Mouse (Mus musculus) mature B cell (primary cell): ENCODE measurements around the gene Brf1.

Experiments used
- in situ Hi-C: fragments of 300-500 bp; cut with MboI; formaldehyde crosslinking; loops from 2 replicates; pipeline ENCODE4 v1.14.3; 2019

The Brf1 gene

DNA sequence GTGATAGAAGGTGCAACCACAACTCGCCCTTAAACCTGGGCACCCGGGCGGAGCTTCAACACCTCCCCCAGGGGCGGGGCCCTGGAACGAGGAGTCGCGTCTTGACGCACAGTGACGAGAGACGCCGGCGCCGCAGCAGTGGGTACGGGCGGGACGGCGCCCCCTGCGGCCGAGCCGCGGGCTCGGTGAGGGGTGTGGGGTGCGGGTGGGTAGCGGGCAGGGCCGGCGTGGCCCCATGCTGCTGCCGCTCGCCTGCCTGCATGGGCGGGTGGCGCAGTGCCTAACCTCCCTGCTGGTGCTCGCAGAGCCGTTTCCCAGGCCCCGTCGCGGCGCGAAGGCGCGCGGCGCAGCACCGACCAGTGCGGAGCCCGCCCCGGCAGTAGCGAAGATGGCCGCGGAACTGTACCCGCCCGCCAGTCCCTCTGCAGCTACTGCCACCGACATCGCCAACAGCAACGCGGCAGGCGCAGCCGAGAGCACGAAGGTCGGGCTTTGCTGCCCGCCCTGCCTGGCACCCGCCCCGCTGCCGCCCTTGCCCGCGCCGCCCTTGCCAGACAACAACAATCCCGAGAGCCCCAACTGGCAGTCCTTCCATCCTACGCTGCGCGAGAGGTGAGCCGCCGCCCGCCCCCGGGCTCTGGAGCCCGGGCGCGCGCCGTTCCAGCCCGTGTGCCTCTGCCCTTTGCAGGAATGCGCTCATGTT is 24.0 kb downstream of the Brf1 start, which contains the start of gene Btbd6:
TSS of gene Btbd6 (plus strand) at position 112 of the 703 bp plus-strand sequence.
- in situ Hi-C loops: no loop called here

DNA sequence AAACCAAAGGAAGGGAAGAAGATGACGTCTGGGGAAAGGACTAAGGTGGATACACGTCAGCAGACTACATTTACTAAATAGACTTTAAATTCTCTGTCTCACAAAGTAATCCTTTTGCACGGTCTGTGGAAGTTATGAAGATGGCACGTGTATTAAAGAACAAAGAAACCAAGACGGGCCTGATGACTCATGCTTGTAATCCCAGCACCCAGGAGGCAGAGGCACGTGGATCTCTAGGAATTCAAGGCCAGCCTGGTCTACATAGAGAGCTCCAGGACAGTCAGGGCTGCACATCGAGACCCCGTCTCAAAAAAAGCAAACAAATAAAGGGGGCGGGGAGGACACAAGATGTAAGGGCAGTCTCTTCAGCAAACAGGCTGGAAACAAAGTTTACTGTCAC is 25.8 kb downstream of the Brf1 start:
- in situ Hi-C loops: no loop called here

DNA sequence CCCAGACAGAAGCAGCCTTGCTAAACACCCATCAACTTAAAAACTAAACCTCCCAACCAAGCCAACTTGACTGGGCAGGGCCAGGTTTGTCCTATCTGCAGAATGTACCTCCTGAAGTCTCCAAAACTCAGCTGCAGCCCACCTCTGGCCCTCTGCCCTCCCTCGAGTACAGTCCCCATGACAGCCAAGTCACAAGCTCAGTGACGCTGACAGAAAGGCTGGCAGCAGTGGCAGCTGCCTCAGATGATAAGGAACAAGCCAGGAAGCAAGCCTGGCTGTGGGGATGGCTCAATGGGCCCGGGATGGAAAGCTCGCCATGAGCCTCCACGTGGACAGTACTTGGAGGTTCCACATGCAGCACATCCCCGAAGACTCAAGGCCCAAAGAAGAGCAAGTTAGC is 30.9 kb downstream of the Brf1 start:
- in situ Hi-C loops: no loop called here

DNA sequence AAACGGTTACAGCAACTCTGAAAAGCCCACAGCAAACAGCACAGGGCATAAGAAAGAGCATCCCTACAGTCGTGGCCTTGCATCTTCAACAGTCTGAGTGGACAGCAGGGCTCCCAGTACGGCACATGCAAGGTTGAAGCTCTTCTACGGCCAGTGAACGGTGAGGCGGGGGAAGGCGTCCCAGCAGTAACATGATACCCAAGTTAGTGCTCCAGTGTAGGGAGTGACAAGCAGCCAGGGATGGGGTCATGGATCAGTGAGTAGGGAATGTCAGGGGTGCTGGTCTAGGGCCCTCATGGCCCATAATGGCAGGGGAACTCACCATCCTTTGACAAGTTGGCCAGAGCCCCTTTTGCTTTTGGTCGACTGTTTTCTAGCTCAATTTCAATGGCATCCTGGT is 31.6 kb downstream of the Brf1 start:
- in situ Hi-C loops: no loop called here

- in situ Hi-C loops: no loop called here
Observed at GRCm38 (mm10) chr12:112965783-112966182, 34.7 kb downstream of the Brf1 start.

GRCm38 (mm10) chr12:112961872-112962271 is 38.6 kb downstream of the Brf1 start:
- in situ Hi-C loops: no loop called here

- in situ Hi-C loops: no loop called here
Observed at GRCm38 (mm10) chr12:112961428-112961827, 39.1 kb downstream of the Brf1 start.

- in situ Hi-C loops: no loop called here
Observed at GRCm38 (mm10) chr12:112959421-112959820, 41.1 kb downstream of the Brf1 start.

GRCm38 (mm10) chr12:112958303-112958702 is 42.2 kb downstream of the Brf1 start:
- in situ Hi-C loops: no loop called here

GRCm38 (mm10) chr12:112955800-112956199 is 44.7 kb downstream of the Brf1 start:
- in situ Hi-C loops: no loop called here

DNA sequence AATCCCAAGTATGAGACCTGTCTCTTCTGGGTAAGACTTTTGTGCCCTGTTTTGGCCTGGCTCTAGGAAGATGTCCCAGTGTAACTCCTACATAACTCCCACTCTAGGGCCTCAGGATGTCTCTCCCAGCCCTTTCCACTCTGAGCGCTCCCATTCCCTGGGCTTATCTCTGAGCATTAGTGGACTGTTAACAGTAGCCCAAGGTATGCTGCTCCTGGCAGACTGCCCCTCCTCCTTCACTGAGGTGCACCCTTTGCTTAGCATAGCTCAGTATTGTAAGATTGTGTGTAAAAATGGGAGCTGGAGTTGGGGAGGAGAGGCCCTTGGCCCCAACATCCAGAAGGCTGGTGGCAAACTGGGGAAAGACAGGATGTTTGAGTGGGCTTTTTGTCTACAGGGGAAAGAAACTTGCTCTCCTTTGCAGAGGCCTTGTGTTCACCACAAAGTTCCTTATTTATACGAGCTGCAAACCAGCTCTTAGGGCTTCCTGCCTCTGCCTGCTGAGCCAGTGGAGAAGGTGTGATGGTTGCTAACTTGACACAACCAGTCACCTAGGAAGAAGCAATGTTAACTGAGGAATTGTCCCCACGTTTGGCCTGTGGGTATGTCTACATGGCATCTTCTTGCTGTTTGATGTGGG is 47.5 kb downstream of the Brf1 start:
- in situ Hi-C loops: no loop called here

- in situ Hi-C loops: no loop called here
Observed at GRCm38 (mm10) chr12:112952433-112952832, 48.1 kb downstream of the Brf1 start.

DNA sequence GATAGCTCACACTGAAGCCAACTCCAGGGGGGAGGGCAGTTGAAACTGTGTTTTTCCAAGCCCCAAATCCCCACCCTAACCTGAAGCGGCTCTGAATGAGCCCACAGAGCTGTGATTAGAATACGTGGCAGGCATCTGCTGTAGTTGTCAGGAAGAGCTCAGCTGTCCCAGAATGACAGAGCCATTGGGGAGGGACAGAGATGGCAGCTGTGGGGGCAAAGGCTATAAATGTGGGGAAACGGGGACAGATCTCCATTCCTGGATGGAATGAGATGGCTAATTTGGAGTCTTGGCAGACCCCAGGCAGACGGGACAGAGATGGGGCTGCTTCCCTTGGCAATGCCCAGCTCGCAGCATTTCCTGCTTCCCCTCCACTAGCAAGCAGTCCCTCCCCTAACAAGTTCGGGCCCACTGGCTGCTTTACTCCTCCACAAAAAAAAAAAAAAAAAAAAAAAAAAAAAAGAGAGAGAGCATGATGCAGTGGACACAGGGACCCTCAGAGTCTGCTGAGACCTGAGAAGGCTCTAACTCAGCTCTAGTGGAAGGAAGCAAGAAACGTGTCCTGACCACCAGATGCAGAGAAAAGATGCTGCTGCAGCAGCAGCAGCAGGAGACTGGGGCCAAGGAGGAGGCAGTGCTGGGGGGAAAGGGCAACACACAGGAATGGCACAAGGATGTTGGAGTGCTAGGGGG is 49.2 kb downstream of the Brf1 start:
- in situ Hi-C loops: no loop called here

GRCm38 (mm10) chr12:112950761-112951129 is 49.8 kb downstream of the Brf1 start:
- in situ Hi-C loops: no loop called here

GRCm38 (mm10) chr12:112950040-112950760 is 50.3 kb downstream of the Brf1 start:
- in situ Hi-C loops: no loop called here

GRCm38 (mm10) chr12:112947307-112947706 is 53.2 kb downstream of the Brf1 start:
- in situ Hi-C loops: no loop called here

DNA sequence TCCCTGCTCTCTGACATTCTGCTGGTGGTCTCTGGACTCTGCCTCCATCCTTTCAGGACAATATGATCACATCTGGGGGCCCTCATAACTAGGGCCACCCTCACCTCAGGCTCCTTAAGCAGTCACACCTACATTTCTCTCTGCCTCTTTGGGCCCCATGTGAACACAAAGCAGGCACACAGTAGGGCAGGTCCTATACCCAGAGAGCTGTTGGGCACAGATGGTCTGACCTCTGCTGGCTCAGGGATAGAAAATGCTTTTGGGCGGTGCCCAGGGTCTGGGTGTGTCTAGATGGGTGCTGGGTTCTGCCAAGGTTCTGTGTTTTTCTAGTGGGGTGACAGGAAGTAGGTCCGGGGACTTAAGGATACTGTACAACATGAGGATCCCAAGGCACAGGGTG is 56.8 kb downstream of the Brf1 start:
- in situ Hi-C loops: no loop called here

DNA sequence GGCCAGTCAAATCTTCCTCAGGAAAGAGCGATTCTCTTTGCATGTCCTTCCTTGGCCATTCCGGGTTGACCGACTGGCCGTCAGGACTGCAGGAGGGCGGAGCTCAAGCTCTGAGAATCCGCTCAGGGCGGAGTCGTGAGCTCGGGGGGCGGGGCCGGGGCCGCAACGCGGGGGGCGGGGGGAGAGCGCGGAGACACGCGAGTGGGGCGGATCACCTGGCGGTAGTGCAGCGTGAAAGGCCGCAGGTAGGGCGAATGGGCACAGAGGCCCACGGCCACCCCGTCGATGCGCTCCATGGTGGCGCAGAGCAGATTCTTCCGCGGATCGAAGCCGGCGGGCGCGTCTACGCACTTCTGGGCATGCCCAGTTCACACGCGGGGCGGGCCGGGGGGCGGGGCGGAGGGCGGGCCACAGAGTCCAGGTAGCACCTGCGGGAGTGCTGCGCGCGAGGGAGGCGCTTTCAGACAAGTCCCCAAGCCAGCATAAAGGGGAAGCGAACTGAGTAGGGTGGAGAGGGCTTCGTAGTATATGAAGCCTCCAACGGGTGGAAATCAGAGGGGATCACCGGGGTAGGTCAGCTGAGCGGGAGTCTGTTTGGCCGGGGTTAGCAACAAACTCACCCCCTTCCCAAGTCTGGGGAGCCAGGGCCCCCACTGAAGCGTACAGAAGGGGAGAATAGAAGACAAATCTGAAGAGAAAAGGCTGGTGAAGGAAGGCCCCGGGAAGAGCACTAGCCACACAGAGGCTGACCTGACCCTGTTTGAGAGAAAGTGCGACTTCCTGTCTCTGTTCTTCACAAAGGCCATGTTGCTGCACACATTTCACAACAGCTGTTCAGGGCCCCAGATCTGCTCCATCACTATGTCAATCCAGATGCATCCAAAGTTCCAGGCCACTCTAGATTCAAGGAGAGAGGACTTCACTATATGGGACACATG is 58.5 kb downstream of the Brf1 start, which contains the start of gene Nudt14:
TSS of gene Nudt14 (minus strand) at position 349 of the 938 bp plus-strand sequence.
- in situ Hi-C loops: no loop called here

- in situ Hi-C loops: no loop called here
Observed at GRCm38 (mm10) chr12:112941156-112941775, 59.2 kb downstream of the Brf1 start.

GRCm38 (mm10) chr12:112940710-112941109 is 59.8 kb downstream of the Brf1 start:
- in situ Hi-C loops: no loop called here

DNA sequence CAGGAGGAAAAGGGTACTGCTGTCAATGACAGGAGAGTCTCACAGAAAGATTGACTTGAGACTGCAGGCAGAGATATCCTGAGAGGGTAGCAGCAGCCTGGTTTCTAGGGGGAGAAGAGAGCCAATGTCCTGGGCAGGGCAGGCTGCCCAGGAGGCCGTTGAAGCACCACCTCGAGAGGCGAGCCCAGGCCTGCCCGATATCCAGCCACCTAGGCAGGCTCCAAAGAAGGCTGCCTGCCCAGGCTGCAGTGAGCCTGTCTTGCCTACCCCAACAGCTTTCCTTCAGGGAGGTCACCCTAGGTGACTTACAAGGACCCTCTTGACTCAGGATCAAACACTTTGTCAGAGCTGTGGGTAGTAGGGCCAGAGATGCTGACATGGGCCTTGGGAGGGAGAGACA is 60.3 kb downstream of the Brf1 start:
- in situ Hi-C loops: no loop called here
